In the genomic region with DNA sequence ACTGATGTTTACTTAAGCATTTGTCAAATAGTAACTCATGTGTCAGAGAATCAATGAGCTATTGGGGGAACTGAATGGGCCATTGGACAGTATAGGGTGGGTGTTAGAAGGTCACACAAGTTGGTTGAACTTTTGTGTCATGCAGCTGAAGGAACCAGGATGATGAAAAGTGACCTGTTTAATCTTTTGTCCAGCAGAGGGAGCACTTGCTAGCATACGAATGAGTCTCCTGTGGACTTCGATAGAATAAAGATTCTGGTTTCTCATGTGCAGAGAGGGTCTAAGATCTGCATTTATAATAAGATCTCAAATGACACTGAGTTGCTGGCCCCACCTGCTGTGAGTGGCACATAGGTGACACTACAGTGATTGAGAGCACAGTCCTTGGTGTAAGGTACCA, we compare ENCODE assay signal across 9 mouse cellular contexts. TPM values are rescaled to one million over a fixed set of nuclear protein-coding genes. Genes with fewer than 3 reads are reported as not detected.
DNase-seq lines count a peak whose midpoint lies in the region; ATAC-seq and TF ChIP-seq lines count a peak whose summit lies in the region.
"Had no signal": no experiment of that assay in that cellular context is flagged by ENCODE, and none has a peak within 500 bp of the region (broad histone marks: within the 10 kb centered on the region; RNA-seq: fewer than 3 reads in every experiment).

No protein-coding gene starts in this region.

- DNase-seq in gastrocnemius, adult 2 months, result no peak
- DNase-seq in gastrocnemius, postnatal 14 days, result no peak
- peak; percentile 31 for DNase-seq in right cerebral cortex, adult 18-20 months
- DNase-seq in right cerebral cortex, postnatal 25 days, result no peak
- peak; percentile 77 for DNase-seq in embryo, embryonic 10 days (ENCODE audit: low spot score)
- peak; percentile 86 for DNase-seq in lung, embryonic 14.5 days
- DNase-seq in frontal cortex, postnatal 25 days (ENCODE audit: low spot score in 2 of 2), result no peak
- no peak for DNase-seq in ovary, adult 18-20 months (ENCODE audit: low spot score)

- no peak overlapping the region for H3K9ac ChIP-seq in lung, embryonic 14.5 days

- peak; percentile 35; the same call in 1 of the 2 replicates for ATAC-seq in lung, embryonic 14.5 days (ENCODE audit: insufficient read depth)

- H3K36me3 ChIP-seq in lung, embryonic 14.5 days (ENCODE audit: insufficient read depth), result peaks cover 19% of the 10 kb centered on the region

- no peak overlapping the region for H3K27ac ChIP-seq in gastrocnemius, adult 2 months
- H3K27ac ChIP-seq in lung, embryonic 14.5 days (ENCODE audit: low read depth), result no peak overlapping the region

- H3K4me3 ChIP-seq in gastrocnemius, adult 2 months, result no peak overlapping the region
- H3K4me3 ChIP-seq in lung, embryonic 14.5 days (ENCODE audit: low read depth, low read length), result no peak overlapping the region
- H3K4me3 ChIP-seq: myocyte had no signal

- no peaks in the 10 kb centered on the region for H3K27me3 ChIP-seq in lung, embryonic 14.5 days (ENCODE audit: insufficient read depth, low read length)

- intact Hi-C loops in gastrocnemius, adult 2 months (cut with DNase I), result no loop called here
- intact Hi-C loops in gastrocnemius, postnatal 14 days (cut with DNase I; ENCODE audit: low total_unique reads), result no loop called here

- no peaks in the 10 kb centered on the region for H3K9me3 ChIP-seq in lung, embryonic 14.5 days (ENCODE audit: low read depth, low read length)

- H3K4me2 ChIP-seq in lung, embryonic 14.5 days, result no peak overlapping the region

- WGBS in lung, embryonic 14.5 days, result 19% methylated on average over 2 of the region's 2 CpGs

- TF ChIP-seq CTCF in gastrocnemius, adult 2 months (IDR thresholded peaks at IDR 0.05), result peak; percentile 77
- TF ChIP-seq CTCF in lung, embryonic 14.5 days (IDR thresholded peaks at IDR 0.05; ENCODE audit: low read depth), result peak; percentile 74

- no peaks in the 10 kb centered on the region for H3K4me1 ChIP-seq in lung, embryonic 14.5 days (ENCODE audit: insufficient read depth)

RNA-seq across cellular contexts. Expression of a gene that starts 39.9 kb away (rescaled TPM):
- total RNA-seq in gastrocnemius, adult 2 months (2021), result under 1 TPM in 1 of 2 experiments, not detected in 1; 0.11 TPM
- total RNA-seq in gastrocnemius, postnatal 14 days (2021), result not detected
- 0.68 and 1.1 TPM in 2 replicates for polyA plus RNA-seq in lung, embryonic 14.5 days (2014; fragmentation: Nextera tagmentation; extraction: Ambion mirVana)

Comparison
In these comparisons a context has a peak if more than half of its experiments do, and no peak if none do; other contexts are left out.
1. DNase-seq: peak in right cerebral cortex, adult 18-20 months (single experiment), embryo, embryonic 10 days (single experiment) and lung, embryonic 14.5 days (single experiment); none in gastrocnemius, adult 2 months (single experiment), gastrocnemius, postnatal 14 days (single experiment), right cerebral cortex, postnatal 25 days (single experiment), frontal cortex, postnatal 25 days (0 of 2) and ovary, adult 18-20 months (single experiment).